Mouse (Mus musculus) hindbrain, embryonic 14.5 days (tissue): ENCODE measurements around the gene Rfxank. TPM values are rescaled to one million over a fixed set of nuclear protein-coding genes. Genes with fewer than 3 reads are reported as not detected.

Experiments
- ATAC-seq: fragments of 200-750 bp; cut with Nextera tagmentation; 2 replicates; pipeline ENCODE4 v1.8.0; 2017; ENCODE audit warnings: moderate number of reproducible peaks, mild to moderate bottlenecking, moderate TSS enrichment, moderate library complexity; ENCODE audit not compliant: low FRiP score
- DNase-seq: peaks from one replicate; pipeline ENCODE4 v3.0.0-alpha.2; 2015; ENCODE audit warnings: low spot score
- H3K27ac ChIP-seq: fragments of 300-500 bp; sonication (generic); 2 replicates; pipeline ENCODE4 v1.5.1; 2014; ENCODE audit warnings: mild to moderate bottlenecking, moderate library complexity
- H3K27me3 ChIP-seq: fragments of 300-500 bp; sonication (generic); 2 replicates; pipeline ENCODE4 v1.6.1; 2014; ENCODE audit warnings: mild to moderate bottlenecking, low read length, mixed read lengths; ENCODE audit not compliant: control insufficient read depth, insufficient read depth
- H3K36me3 ChIP-seq: fragments of 300-500 bp; sonication (generic); replicated peaks from 2 replicates; pipeline ENCODE4 v1.6.1; 2014; ENCODE audit not compliant: control insufficient read depth, insufficient read depth
- H3K4me1 ChIP-seq: fragments of 300-500 bp; sonication (generic); replicated peaks from 2 replicates; pipeline ENCODE4 v1.6.1; 2014; ENCODE audit warnings: antibody characterized with exemption, low read length, mixed read lengths; ENCODE audit not compliant: control insufficient read depth, insufficient read depth
- H3K4me2 ChIP-seq: fragments of 300-500 bp; sonication (generic); replicated peaks from 2 replicates; pipeline ENCODE4 v1.6.1; 2014; ENCODE audit warnings: mild to moderate bottlenecking, moderate library complexity
- H3K4me3 ChIP-seq: fragments of 300-500 bp; sonication (generic); replicated peaks from 2 replicates; pipeline ENCODE4 v1.5.1; 2014; ENCODE audit warnings: mild to moderate bottlenecking, low read length
- H3K9ac ChIP-seq: fragments of 300-500 bp; sonication (generic); 2 replicates; pipeline ENCODE4 v1.6.1; 2014
- H3K9me3 ChIP-seq: fragments of 300-500 bp; sonication (generic); 2 replicates; pipeline ENCODE4 v1.6.1; 2016; ENCODE audit warnings: low read length; ENCODE audit not compliant: control insufficient read depth
- WGBS: fragments of 180-500 bp; shearing (Covaris S2); extraction: QIAGEN DNeasy Blood & Tissue Kit; methylation state at CpG from one replicate; pipeline ENCODE4 v1.1.7; 2014; 5-methylcytosine and 5-hydroxymethylcytosine counted together
- polyA plus RNA-seq: library from polyadenylated mRNA; unstranded; fragments of >200 nt; fragmentation: Nextera tagmentation; extraction: Ambion mirVana; gene quantifications from 2 replicates; pipeline ENCODE4 v1.2.1, GENCODE M21; 2014

The Rfxank gene
- polyA plus RNA-seq, 1 experiment from 2014 or later: 8.2 TPM

DNA sequence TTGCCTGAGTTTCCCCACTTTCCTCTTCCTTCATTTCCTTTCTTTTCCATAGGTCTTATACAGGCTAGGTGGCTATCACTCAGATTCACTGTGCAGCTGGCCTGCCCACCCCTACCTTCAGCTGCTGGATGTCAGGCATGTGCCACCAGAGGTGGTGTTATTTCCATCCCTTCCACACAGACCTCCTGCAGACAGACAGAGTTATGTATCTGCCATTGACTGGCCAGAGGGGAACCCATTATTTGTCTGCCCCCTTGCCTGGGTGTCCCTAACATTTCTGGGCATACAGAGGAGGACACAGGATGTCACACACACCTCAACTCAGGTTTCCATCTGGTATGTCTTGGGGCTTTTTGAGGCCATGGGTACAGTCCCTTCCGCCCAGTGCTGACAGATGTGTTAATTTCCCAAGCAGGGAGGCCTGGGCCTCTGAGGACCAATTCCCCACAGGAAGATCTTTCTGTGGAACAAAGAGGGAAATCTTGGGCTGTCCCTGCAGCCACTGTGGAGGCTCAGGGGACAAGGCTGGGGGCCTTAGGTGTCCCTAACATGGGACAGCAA, 18.4 kb upstream of the Rfxank start:
- Histone ChIP-seq H3K4me3 (no peak overlapping the region), H3K9ac (no peak overlapping the region), H3K36me3 (no peaks in the 10 kb centered on the region), H3K27me3 (no peaks in the 10 kb centered on the region), H3K4me2 (no peak overlapping the region), H3K9me3 (no peaks in the 10 kb centered on the region), H3K27ac (no peak overlapping the region), H3K4me1 (no peaks in the 10 kb centered on the region)
- ATAC-seq: no peak
- 88% methylated on average over 1 of the region's 1 CpGs for WGBS
- DNase-seq: no peak

DNA sequence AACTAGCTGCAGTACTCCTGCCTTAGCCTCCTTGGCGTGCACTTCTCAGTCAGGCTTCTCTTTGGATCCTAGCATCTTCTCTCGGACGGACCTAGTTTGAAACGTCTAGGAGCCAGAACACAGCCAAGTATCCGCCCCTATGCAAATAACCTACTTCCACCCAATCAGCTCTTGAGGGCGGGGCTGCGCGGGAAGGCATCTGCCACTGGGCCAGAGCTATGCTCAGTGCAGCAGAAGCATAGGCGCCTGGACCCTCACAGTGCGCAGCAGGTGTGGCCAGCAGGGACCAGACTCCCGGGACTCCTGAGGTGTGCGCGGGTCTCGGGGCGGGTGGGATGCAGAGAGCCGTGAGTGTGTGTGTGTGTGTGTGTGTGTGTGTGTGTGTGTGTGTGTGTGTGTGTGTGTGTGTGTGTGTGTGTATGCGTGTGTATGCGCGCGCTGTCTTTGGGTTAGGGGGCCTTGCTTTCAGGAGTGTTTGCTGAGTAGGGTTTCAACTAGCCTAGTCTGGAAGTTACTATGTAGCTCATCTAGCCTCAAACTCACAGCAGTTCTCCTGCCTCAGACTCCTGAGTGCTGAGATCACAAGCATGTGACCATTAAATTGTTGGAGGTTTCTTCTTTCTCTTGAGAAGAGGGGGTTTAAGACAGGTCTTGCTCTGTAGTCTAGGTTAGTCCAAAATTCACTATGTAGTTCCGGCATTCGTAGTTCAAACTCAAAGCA, 13.7 kb upstream of the Rfxank start:
- Histone ChIP-seq H3K27me3 (no peaks in the 10 kb centered on the region), H3K36me3 (peaks cover under 1% of the 10 kb centered on the region; the same call in 1 of the 2 replicates), H3K9ac (no peak overlapping the region), H3K4me2 (peak overlapping the region; percentile 17; the same call in 1 of the 2 replicates), H3K4me1 (no peaks in the 10 kb centered on the region), H3K4me3 (no peak overlapping the region), H3K27ac (no peak overlapping the region), H3K9me3 (no peaks in the 10 kb centered on the region)
- peak; percentile 69 for DNase-seq
- peak; percentile 90 for ATAC-seq
- WGBS: 13% methylated on average over 22 of the region's 22 CpGs

DNA sequence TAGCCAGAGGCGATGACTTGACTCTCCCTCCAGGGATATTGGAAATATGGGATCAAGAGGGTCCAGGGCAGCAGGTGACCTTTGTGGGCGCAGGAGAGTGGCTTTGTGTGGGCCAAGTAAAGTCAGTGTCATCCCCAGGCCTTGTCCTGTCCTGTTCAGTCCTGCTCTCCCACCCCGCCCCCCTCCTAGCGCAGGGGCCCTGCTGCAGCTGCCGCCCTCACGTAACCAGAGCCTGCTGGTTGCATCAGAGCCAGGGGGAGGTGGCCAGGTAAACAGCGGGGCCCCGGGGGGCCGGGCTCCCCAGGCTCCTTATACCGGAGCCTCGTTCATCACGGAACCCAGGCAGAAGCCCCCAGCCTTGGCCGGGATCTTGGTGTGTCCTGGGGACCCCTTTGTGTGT, 11.2 kb upstream of the Rfxank start:
- H3K4me3 ChIP-seq: no peak overlapping the region
- H3K9me3 ChIP-seq: no peaks in the 10 kb centered on the region
- H3K36me3 ChIP-seq: peaks cover 26% of the 10 kb centered on the region
- no peaks in the 10 kb centered on the region for H3K4me1 ChIP-seq
- no peak overlapping the region for H3K4me2 ChIP-seq
- H3K27me3 ChIP-seq: no peaks in the 10 kb centered on the region
- DNase-seq (no peak), ATAC-seq (no peak)
- WGBS: 17% methylated on average over 13 of the region's 13 CpGs
- no peak overlapping the region for H3K9ac ChIP-seq
- H3K27ac ChIP-seq: no peak overlapping the region

DNA sequence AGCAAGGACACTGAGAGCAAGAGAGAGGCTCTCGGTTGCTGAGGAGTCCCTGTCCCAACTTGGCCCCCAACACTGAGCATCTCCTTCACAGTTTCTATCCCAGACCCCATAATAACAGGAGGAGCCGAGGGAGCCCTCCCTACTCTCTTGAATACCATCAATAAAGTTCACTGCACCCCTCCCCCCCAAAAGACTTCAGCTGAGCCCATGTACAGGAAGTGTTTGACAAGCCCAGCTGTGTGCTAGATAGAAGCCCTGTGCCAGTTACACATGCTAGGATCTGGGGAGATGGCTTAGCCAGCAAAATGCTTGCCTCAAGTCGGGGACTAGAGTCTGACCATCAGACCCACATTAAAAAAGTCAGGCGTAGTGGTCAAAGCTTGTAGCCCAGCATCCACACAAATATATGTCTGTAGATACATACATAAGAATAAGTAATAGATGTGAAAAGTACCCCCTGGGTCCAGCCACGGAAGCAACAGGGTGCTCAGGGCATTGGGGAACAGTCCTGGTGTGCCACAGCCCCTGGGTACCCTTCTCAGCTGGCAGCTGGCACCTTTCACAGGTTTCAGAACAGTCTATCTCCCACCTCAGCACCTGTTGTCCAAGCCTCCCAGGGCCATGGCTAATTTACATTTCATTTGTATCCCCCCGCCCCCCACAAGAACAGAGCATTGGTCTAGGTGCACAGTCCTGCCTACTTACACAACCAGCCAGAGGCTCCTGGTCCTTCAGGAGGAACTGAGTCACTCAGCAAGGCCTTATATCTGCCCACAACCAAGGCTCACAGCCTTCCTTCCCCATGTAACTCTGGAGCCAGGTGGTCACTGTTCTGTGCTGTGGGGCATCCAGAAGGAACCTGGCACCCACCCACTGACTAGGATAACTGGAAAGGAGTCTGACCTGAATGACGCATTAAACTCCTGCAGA, 9.0 kb upstream of the Rfxank start:
- ATAC-seq: no peak
- H3K27ac ChIP-seq: no peak overlapping the region
- H3K4me2 ChIP-seq: no peak overlapping the region
- no peaks in the 10 kb centered on the region for H3K27me3 ChIP-seq
- H3K9ac ChIP-seq: no peak overlapping the region
- 88% methylated on average over 7 of the region's 7 CpGs for WGBS
- H3K9me3 ChIP-seq: no peaks in the 10 kb centered on the region
- no peak overlapping the region for H3K4me3 ChIP-seq
- no peak for DNase-seq
- no peaks in the 10 kb centered on the region for H3K4me1 ChIP-seq
- peaks cover 48% of the 10 kb centered on the region for H3K36me3 ChIP-seq

DNA sequence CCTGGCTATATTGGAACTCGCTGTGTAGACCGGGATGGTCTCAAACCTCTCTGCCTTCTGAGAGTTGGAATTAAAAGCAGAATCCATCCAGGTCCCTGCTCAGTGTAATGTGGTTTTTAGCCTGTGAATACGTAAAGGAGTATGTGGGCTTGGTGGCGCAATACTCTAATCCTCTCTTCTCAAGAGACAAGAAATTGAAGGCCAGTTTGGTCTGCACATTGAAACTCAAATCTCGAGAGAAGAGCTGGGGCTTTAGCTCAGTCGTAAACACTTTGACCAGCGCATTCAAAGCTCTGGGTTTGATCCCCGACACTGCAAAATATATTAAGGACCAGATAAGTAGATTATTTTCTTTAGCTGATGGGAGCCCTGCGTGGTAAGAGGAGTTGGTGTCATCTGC, 1.0 kb upstream of the Rfxank start:
- Histone ChIP-seq H3K9me3 (no peaks in the 10 kb centered on the region), H3K9ac (peak overlapping the region; percentile 76), H3K4me2 (peak overlapping the region; percentile 84), H3K27me3 (no peaks in the 10 kb centered on the region), H3K4me3 (peak overlapping the region; percentile 66), H3K36me3 (peaks cover 46% of the 10 kb centered on the region), H3K4me1 (peaks cover 21% of the 10 kb centered on the region), H3K27ac (peak overlapping the region; percentile 69)
- DNase-seq (no peak), ATAC-seq (no peak; the same call in 1 of the 2 replicates)
- WGBS: 15% methylated on average over 9 of the region's 9 CpGs

DNA sequence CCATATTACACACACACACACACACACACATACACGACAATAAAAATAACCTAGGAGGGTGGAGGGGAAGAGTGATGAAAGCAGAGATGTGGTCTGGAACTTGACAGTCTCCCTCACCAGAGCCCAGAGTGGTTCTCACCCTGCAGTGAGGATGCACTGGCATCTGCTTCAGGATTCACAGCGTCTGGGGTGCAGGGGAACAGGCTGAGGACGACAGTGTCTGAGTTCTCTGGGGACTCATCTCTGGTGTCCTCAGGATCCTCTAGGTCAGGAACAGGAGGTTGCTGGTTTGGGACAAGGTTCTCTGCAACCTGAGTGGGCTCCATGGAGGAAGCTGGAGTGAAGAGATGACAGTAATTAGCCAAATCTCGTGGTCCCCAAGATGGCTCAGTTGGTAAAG, 1.1 kb downstream of the Rfxank start:
- H3K36me3 ChIP-seq: peaks cover 43% of the 10 kb centered on the region
- no peak for ATAC-seq
- H3K27ac ChIP-seq: no peak overlapping the region
- H3K27me3 ChIP-seq: no peaks in the 10 kb centered on the region
- 80% methylated on average over 4 of the region's 4 CpGs for WGBS
- H3K4me3 ChIP-seq: peak overlapping the region; percentile 66; the same call in 1 of the 2 replicates
- H3K9ac ChIP-seq: no peak overlapping the region; the same call in 1 of the 2 replicates
- H3K9me3 ChIP-seq: no peaks in the 10 kb centered on the region
- peak overlapping the region; percentile 69 for H3K4me2 ChIP-seq
- DNase-seq: no peak
- H3K4me1 ChIP-seq: peaks cover 21% of the 10 kb centered on the region

DNA sequence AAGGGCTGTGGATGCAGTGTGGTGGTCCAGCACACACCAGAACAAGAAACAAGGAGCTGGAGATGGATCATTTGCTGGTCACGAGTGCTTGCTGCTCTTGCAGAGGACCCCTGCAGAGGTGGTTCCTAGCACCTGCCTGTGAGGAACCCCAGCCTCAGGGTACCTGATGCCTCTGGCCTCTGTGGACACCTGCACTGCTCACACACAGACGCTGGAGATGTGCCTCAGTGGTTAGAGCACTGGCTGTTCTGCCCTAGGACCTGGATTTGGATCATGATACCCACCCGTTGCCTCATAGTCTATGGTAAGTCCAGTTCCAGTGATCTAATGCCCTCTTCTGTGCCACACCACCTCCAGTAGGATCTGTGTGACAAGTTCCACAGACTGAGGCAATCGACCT, 2.4 kb downstream of the Rfxank start:
- no peak for DNase-seq
- no peak overlapping the region for H3K27ac ChIP-seq
- H3K4me1 ChIP-seq: peaks cover 24% of the 10 kb centered on the region
- H3K4me3 ChIP-seq: no peak overlapping the region
- peaks cover 34% of the 10 kb centered on the region for H3K36me3 ChIP-seq
- ATAC-seq: no peak
- H3K9me3 ChIP-seq: no peaks in the 10 kb centered on the region
- no peaks in the 10 kb centered on the region for H3K27me3 ChIP-seq
- H3K4me2 ChIP-seq: no peak overlapping the region
- H3K9ac ChIP-seq: no peak overlapping the region
- 87% methylated on average over 4 of the region's 4 CpGs for WGBS

DNA sequence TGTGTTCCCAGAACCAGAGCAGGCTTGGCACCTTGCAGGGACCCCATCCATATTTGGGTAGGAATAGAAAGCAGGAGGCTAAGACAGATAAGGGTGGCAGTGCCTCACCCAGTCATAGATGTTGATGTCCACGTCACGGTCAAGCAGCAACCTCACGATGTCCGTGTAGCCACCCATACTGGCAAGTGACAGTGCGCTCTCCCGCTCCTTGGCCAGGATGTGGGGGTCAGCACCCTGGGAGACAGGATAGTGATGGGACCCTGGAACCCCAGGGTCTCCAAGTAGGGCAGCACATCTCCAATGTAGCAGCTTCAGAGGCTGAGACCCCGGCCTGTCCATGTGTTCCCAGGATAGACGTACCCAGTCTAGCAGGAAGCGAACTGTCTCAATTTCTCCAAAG, 4.0 kb downstream of the Rfxank start:
- peaks cover 17% of the 10 kb centered on the region; the same call in 1 of the 2 replicates for H3K4me1 ChIP-seq
- H3K36me3 ChIP-seq: peaks cover 34% of the 10 kb centered on the region
- H3K4me2 ChIP-seq: no peak overlapping the region
- no peaks in the 10 kb centered on the region for H3K27me3 ChIP-seq
- H3K27ac ChIP-seq: no peak overlapping the region
- no peak overlapping the region for H3K4me3 ChIP-seq
- H3K9me3 ChIP-seq: no peaks in the 10 kb centered on the region
- no peak for DNase-seq
- no peak overlapping the region for H3K9ac ChIP-seq
- WGBS: 95% methylated on average over 9 of the region's 9 CpGs
- ATAC-seq: no peak

DNA sequence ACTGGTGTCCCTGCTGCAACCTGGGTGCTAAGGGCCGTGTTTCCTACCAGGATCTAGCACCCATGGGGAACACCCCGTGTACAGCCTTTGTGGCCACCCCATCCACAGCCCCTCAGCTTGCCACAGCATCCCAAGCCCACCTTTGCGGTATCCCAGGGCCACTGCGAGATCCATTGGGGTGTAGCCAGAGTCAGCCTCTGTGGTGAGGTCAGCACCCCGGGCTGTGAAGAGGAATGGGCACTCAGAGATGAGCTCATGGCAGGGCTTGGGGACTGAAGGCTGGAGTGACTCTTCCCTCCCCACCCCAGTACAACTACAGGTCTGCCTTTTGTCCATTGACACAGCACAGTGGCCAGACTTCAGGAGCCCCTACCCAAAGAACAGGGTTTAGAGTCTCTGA, 4.9 kb downstream of the Rfxank start:
- Histone ChIP-seq H3K9me3 (no peaks in the 10 kb centered on the region), H3K27ac (no peak overlapping the region), H3K4me1 (peaks cover 22% of the 10 kb centered on the region; the same call in 1 of the 2 replicates), H3K9ac (no peak overlapping the region), H3K4me2 (no peak overlapping the region), H3K4me3 (no peak overlapping the region), H3K36me3 (peaks cover 34% of the 10 kb centered on the region), H3K27me3 (no peaks in the 10 kb centered on the region)
- WGBS: 93% methylated on average over 5 of the region's 5 CpGs
- no peak for ATAC-seq
- no peak for DNase-seq
